Mouse (Mus musculus) heart, adult 18-20 months (tissue): Measurements from ENCODE around the gene Csn2. TPM values are rescaled to one million over a fixed set of nuclear protein-coding genes. Genes with fewer than 3 reads are reported as not detected.

ENCODE experiments used
- DNase-seq, 2 experiments: peaks; one replicate each; pipeline ENCODE4 v3.0.0; 2021 to 2022; ENCODE audit warnings: mixed read lengths in 1 of 2
- long read RNA-seq, 2 experiments: library from polyadenylated mRNA; stranded (forward); transcript quantifications; one replicate each; pipeline ENCODE4 v2.0.0; 2021
- total RNA-seq, 2 experiments: library from RNA; stranded (reverse); gene quantifications; 2 replicates each; pipeline ENCODE4 v1.2.3; 2021

Csn2 gene
- total RNA-seq = not detected
- long read RNA-seq, experiment 1 = 0 reads
- long read RNA-seq, experiment 2 = 0 reads

GRCm38 (mm10) chr5:87699530-87699929 lies at the start of gene Csn2:
TSS of gene Csn2 (minus strand) at chr5:87699630.
- DNase-seq = no peak

- DNase-seq = no peak
Measured at GRCm38 (mm10) chr5:87734821-87735220, 35.4 kb upstream of the Csn2 start.

- DNase-seq = no peak
Measured at GRCm38 (mm10) chr5:87705891-87706290, 6.5 kb upstream of the Csn2 start.

- no peak for DNase-seq
Measured at GRCm38 (mm10) chr5:87665908-87666307, 33.5 kb downstream of the Csn2 start, which contains the start of gene Csn1s1. TSS of gene Csn1s1 (plus strand) at chr5:87666208.

GRCm38 (mm10) chr5:87642787-87643186 lies 56.6 kb downstream of the Csn2 start:
- no peak for DNase-seq

Other genes with a start within 250 kb of the Csn2 start
- gene Ugt2a2, start 217.4 kb downstream of the Csn2 start, total RNA-seq = not detected
- not detected for gene Gm43638, start 212.8 kb downstream of the Csn2 start, total RNA-seq
- gene Ugt2a1, start 208.8 kb downstream of the Csn2 start, total RNA-seq = not detected
- not detected for gene Sult1b1, start 161.4 kb downstream of the Csn2 start, total RNA-seq
- gene Sult1d1, start 130.6 kb downstream of the Csn2 start, total RNA-seq = under 1 TPM in 1 of 2 experiments, not detected in 1; 0.67 TPM
- under 1 TPM in 1 of 2 experiments, not detected in 1; 0.57 TPM for gene Sult1e1, start 108.0 kb downstream of the Csn2 start, total RNA-seq
- not detected for gene Csn1s1, start 33.4 kb downstream of the Csn2 start, total RNA-seq
- not detected for gene Csn1s2a, start 74.9 kb upstream of the Csn2 start, total RNA-seq
- not detected for gene Csn1s2b, start 108.5 kb upstream of the Csn2 start, total RNA-seq
- gene Prr27, start 126.1 kb upstream of the Csn2 start, total RNA-seq = not detected
- gene Odam, start 185.4 kb upstream of the Csn2 start, total RNA-seq = not detected
- gene Csn3, start 225.9 kb upstream of the Csn2 start, total RNA-seq = not detected